Mouse (Mus musculus) spleen, adult 2 months (tissue): ENCODE results near the gene Papss1.

Experiments
- CTCF ChIP-seq: fragments of 200-500 bp; IDR thresholded peaks from 2 replicates; pipeline ENCODE4 v1.5.1; 2011; ENCODE audit warnings: mild to moderate bottlenecking, inconsistent platforms; ENCODE audit not compliant: insufficient read depth, insufficient read length, insufficient replicate concordance; ENCODE audit errors: extremely low read depth
- POLR2A ChIP-seq: fragments of 200-500 bp; IDR thresholded peaks from 2 replicates; pipeline ENCODE4 v1.6.1; 2011; ENCODE audit warnings: low read depth, low read length, inconsistent platforms

GRCm38 (mm10) chr3:131614056-131614455, 49.5 kb downstream of the Papss1 start:
- no peak for TF ChIP-seq POLR2A
- no peak for TF ChIP-seq CTCF
